Mouse (Mus musculus) lung, postnatal 0 days (tissue): Measurements from ENCODE around the gene Smo.

ENCODE experiments used
- CTCF ChIP-seq: IDR thresholded peaks from 2 replicates; pipeline ENCODE4 v1.5.1; 2016; ENCODE audit warnings: antibody characterized with exemption, mild to moderate bottlenecking
- EP300 ChIP-seq: IDR thresholded peaks from 2 replicates; pipeline ENCODE4 v1.6.1; 2016; ENCODE audit warnings: antibody characterized with exemption, mild to moderate bottlenecking, control low read depth

GRCm38 (mm10) chr6:29780571-29780970 is 45.3 kb downstream of the Smo start:
- no peak for TF ChIP-seq CTCF
- no peak for TF ChIP-seq EP300
